Mouse (Mus musculus) heart, postnatal 36 days (tissue): ENCODE measurements around the gene Gm21094. TPM values are rescaled to one million over a fixed set of nuclear protein-coding genes. Genes with fewer than 3 reads are reported as not detected.
"Not testable (repeated sequence)": the region's sequence is repeated elsewhere in the genome, so short reads cannot be mapped to it uniquely, and the experiment has no call there.

Experiments used
- DNase-seq, 2 experiments: peaks; one replicate each; pipeline ENCODE4 v3.0.0; 2021 to 2022
- intact Hi-C: fragments of 180-260 bp; cut with DNase I; formaldehyde crosslinking; loops from one replicate; pipeline ENCODE4 v1.15.1; 2025
- total RNA-seq, 2 experiments: library from RNA; stranded (reverse); gene quantifications; 2 replicates each; pipeline ENCODE4 v1.2.3; 2021

Gene Gm21094
- not detected for total RNA-seq

DNA sequence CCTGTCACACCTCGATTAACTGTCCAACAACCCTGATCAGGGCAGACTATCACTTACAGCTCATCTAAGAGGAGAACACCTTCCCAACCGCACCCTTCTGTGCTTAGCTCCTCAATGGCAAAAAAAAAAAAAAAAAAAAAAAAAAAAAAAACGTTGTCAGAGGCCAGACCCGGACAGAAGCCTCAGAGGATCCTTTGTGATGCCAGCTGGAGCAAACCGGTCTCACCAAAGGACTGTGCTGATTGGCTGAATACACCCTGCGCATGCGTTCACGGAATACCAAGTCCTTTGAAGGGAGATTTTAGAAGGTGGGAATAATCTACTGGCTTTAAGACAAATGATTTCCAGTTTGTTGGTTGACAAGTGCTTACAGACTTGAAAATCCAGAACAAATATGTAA, at the start of gene Gm21094:
Gene Gm21094 (minus strand): TSS at position 101 of the 400 bp plus-strand sequence.
- DNase-seq, intact Hi-C loops: not testable (repeated sequence)
